Mouse (Mus musculus): ENCODE data around the gene Bcas3.

Bcas3 gene

DNA sequence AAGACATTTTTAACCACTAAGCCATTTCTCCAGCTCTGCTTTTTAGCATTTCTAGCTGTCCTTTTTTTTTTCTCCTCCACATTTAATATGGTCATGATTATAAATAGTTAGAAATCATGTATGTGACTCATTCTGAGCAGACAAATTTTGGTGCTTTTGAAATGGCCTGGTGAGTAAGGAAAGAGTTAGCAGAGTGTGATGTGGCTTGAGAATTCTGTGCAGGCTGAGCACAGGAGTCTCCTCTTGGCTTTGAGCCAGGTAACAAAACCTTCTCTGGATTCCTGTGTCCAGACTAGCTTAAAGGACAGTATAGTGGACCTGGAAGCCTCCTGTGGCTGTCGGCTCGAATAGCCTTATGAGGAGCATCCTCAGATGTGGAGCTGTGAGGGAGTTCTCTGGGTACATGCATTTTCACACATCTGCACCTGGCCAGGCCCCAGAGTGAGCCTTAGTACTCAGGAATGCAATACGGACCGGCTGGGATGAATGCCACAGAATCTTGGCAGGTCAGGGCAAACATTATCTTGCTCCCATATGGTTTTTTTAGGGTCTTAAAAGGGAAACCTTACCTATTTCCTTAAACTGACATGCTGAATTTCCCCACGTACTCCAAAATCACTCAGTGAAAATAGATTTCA lies 256.5 kb downstream of the Bcas3 start:
- no peak for DNase-seq (ENCODE audit: extremely low spot score, low read depth, low spot score)

DNA sequence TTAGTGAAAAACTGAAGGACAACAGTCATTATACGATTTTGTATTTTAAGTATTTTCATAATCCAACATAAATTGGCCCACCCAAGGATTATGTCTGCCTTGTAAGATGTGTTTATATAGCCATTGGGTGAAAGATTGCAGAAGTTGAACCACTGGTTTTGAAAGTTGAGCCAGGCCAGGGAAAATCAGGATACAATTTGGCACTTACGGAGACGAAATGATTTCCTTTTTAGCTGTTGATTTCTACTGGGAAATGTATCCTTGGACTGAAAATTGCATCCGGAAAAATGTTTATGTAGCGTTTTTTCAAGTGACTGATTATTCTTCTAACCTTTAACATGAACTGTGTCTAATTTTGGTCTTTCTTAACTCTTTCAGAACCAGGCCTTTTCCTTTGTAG lies 260.1 kb downstream of the Bcas3 start:
- DNase-seq (ENCODE audit: extremely low spot score, low read depth, low spot score) = no peak

DNA sequence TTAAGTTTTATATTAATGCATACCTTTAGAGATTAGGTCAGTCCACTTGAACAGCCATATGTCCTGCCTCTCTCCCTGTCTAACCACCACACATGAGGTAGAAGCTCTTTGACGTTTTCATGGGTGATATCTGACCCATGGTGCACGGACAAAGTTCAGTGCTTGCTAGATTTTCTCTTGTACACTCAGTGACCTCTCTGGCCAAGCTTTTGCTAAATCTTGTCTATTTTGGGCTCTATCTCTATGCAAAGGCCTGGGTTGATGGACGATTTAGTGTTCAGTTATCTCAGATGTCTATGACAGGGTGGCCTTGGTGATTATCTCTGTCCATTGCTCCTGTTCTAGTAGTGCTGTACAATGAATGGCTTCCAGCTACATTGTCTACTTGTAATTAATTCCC lies 260.6 kb downstream of the Bcas3 start:
- DNase-seq (ENCODE audit: extremely low spot score, low read depth, low spot score) = no peak

DNA sequence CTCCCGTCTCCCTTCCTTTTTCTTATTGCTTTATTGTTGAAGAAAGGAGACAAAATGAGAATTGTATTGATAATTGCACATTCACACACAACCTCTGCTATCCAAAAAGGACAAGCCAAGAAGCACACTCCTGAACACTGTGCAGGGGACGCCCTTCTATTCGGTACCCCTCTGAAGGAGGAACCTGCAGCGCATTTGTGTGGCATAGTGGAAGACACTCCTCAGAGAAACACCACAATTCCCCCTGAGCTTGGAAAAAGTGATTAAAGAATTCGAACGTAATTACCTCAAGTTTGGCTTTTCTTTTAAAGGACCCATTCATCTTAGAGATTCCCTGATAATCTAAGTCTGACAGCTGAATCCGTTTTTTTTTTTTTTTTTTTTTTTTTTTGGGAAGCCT lies 261.5 kb downstream of the Bcas3 start:
- no peak for DNase-seq (ENCODE audit: extremely low spot score, low read depth, low spot score)

DNA sequence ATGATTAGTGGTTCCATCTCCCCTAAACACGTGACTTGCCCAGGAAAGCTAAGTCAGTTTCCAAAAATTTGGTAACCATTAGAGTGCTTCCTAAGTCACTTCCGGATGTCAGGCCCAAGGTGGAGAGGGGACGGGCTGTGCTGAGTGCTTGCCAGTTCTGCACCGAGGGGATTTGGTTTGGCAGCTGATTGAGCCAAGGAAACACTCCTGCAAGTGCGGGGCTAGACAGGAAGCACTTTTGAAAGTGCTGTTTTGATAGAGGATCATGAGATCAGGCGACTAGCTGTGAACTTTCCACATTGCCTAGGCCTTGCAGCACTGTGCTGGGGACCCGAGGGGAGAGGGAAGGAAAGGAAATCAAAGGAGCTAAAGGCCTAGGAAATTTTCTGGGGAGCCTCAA lies 262.5 kb downstream of the Bcas3 start:
- no peak for DNase-seq (ENCODE audit: extremely low spot score, low read depth, low spot score)

DNA sequence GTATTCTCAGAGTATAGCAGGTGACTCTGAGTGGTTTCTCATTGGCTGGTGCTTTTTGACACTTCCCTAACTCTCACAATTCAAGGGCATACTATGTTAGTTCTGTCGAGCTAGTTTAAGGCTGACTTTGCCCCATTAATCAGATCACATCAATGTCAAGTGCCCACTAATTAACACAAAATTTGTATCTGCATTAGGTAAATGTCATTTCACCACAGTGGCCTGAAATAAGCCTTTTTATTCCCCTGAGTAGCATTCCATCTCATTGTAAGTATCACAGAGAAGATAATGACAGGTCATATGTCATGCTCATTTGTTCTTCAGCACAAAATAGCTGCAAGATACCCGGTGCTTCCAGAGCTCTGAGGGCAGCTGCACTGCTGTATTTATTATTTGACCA lies 268.5 kb downstream of the Bcas3 start:
- DNase-seq (ENCODE audit: extremely low spot score, low read depth, low spot score) = no peak

DNA sequence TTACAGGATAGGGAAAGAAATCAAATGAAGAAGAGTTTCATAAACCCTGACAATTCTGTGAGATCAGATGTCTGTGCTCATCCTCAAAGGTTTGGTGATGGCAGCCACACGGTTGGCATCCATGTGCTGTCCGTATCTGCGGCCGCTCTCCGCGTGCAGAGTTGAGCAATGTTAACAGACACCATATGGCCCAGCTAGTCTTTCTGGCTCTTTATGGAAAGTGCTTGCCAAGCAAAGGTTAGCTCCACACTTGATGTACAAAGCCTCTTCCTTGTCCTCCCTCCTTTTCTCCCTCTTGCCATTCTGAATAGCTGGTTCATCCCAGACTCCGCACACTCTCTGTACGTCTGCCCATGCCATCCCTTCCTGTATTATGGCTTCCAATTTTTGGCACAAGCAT lies 269.0 kb downstream of the Bcas3 start:
- DNase-seq (ENCODE audit: extremely low spot score, low read depth, low spot score) = no peak

DNA sequence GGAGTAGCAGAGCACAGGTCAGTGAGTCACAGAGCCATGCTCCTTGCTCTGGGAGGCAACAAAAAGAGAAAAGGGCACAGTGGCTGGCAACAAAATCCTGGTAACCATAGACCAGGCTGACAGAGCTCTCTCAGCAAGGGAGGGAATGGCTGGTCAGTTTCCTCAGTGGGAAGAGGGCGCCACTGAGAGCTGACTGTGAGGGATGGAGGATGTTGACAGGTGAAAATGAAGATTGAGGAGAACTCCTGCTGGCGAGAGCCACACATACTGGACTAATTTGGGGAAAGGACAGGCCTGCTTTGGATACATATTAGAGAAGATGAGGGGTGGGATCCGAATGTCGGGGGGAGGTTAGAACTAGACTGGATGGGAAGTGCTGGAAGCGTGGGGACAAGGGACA lies 272.2 kb downstream of the Bcas3 start:
- no peak for DNase-seq (ENCODE audit: extremely low spot score, low read depth, low spot score)

DNA sequence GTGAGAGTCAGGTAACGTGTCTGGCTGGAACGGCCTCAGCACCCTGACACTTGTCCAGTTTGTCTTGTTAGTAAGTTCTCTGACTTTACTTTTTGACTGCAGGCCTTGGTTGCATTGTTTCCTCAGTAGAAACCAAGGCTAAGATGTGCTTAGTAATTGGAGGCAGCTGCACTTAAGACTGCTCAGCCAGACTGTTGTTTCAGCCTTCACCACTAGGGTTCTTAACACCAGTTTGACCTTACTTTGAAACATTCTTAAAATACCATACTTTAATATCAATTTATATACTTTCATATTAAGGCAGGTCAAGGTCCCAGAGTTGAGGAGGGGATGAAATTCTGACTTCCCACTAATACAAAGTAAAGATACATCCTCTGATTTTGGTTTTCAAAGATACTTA lies 273.9 kb downstream of the Bcas3 start:
- no peak for DNase-seq (ENCODE audit: extremely low spot score, low read depth, low spot score)

DNA sequence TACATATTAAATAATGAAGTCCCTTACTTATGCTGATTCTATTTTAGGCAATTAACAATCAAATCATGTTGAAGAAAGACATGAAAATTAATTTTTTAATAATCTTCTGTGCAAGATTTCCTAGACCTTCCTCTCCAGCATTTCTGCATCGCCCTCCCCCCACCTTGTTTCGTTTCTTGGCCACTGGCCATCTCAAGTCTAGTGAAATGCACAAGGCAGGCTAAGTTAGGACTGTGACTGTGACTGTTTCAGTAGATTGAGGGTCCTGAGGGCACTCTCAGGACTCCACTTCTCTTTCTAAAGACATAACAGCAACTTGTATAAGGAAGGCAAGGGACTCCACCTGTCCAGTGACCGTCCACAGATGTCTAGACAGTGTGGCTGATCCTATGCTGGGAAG lies 274.4 kb downstream of the Bcas3 start:
- no peak for DNase-seq (ENCODE audit: extremely low spot score, low read depth, low spot score)

DNA sequence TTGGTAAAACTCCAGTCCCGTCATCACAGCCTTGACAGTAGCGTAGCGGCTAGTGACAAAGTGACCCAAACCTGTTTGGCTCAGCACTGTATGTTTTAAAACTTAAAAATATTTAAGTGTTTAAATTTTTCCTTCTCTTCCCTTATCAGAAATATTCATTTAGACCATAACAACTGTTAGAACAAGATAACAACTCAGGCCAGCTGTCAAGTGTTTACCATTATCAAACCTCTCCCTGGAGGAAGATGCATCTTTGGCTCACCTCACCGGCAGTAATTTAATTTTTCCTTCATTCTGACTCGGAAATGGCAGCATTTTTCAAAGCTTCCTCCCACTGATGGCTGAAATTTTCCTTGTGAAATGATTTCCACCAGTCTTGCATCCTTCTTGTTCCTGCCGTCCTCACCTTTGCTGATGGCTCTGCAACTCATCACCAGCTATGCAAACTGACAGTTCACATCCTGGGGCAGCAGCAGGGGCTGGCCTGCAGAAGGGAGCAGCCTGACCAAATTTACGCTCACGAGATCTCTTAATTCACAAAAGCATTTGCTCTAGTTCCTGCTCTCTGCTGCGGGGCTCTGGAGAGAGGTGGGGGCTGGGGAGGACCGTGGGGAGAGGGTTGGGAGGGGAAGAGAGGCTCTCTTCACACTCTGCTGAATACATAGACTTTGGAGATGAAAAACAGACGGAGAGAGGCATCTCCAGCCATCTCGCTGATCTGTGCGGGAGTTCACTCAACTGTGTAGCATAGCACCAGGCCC lies 275.5 kb downstream of the Bcas3 start:
- no peak for DNase-seq (ENCODE audit: extremely low spot score, low read depth, low spot score)

DNA sequence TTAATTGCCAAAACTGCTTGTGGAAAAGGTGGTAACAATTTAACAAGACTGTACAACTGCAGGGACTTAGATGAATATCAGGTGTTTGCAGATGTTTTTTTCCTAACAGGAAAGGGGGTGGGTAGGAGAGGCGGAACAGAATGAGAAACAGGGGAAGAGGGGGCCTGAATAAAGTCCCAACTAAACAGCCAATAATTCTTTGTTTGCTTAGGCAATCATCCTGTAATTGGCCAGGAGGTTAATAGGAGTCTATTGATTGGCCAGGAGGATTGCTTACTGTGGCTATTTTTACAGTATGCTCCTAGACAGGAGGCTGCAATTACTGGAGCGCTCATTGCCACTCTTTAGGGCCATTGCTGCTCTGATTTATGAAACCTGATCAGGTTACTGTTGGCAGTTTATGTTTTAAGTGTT lies 279.6 kb downstream of the Bcas3 start:
- no peak for DNase-seq (ENCODE audit: extremely low spot score, low read depth, low spot score)

DNA sequence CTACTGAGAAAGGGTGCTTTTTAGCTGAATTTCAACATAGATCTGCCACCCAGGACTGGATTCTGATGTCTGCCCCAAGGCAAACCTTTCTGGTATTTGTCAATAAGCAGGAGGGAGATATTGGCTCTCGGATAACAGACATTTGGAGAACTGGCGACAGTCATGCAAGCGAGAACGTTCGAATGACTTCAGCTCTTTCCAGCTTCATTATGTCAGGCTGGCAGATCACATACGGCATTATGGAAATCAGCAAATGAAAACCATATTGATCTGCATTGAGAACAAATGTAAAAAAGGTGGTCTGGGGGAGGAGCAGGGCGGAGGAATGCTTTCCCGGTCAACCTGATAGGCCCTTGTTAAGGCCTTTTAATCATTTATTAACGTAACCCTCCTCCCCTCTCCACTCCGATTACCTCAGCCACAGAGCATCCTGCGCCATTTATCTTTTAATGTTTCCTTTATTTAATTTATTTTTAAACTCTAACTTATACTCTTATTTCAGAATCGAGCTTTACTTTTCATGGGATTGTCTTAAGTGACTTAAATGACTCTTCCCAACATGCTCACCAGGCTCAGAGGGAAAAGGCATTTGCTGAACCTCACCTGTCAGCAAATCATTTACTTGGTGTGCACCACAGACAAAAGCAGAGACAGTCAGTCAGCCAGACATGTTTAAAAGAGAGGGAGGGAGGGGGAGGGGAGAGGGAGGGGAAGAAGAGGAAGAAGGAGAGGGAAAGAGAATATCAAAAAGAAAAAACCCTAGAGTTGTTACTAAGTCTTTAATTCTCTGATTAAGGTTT lies 285.9 kb downstream of the Bcas3 start:
- DNase-seq (ENCODE audit: extremely low spot score, low read depth, low spot score) = no peak

DNA sequence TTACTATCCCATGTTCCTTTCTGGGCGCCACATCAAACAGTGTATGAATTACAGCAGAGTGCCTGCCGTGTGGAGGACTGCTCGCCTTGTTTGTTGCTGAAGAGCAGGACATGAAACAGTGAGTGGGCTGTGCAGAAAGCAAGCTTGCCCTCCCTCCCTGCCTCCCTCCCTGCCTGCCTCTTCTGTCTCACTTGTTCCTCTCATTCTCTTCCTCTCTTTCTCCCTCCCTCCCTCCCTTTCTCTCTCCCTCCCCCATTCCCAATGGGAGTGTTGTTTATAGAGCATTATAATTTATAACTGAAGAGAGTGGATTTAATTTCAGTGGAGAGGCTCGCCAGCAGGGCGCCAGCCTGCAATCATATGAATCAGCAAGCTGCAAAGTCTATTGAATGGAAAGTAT lies 287.7 kb downstream of the Bcas3 start:
- DNase-seq (ENCODE audit: extremely low spot score, low read depth, low spot score) = no peak

DNA sequence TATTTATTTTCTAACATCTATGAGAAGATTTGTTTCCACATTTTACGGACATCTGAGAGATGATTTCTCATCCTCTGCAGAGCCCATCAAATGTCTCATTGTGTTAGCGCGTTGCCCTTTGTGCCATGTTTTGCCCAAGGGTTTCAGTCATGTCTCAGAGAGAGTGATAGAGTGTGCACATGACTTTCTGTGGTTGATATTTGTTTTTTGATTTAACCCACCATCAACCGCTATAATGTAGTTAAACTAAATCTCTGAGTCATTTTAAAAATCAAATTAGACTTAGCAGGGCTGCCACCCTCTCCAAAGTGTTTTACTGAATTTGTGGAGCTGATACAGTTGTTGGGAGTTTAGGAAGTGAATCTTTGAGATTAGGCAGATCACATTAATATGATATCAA lies 288.5 kb downstream of the Bcas3 start:
- no peak for DNase-seq (ENCODE audit: extremely low spot score, low read depth, low spot score)

DNA sequence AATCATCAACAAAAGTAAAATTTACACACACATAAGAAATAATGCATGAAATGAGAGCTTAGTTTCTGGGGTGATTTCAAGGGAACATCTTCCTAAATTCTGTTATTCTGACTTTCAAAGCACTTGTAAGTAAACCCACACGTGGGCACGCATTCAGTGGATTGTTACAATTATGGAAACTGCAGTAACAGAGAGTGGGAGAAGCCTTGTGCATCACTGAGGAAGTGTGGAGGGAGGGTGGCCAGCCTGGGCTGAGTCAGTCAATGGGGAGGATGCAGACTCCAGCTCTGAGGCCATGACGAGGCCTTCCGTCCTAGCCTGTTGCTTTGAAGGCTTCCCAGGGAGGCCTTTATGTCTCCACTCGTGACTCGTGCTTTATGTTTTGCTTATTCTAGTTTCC lies 289.6 kb downstream of the Bcas3 start:
- DNase-seq (ENCODE audit: extremely low spot score, low read depth, low spot score) = no peak

DNA sequence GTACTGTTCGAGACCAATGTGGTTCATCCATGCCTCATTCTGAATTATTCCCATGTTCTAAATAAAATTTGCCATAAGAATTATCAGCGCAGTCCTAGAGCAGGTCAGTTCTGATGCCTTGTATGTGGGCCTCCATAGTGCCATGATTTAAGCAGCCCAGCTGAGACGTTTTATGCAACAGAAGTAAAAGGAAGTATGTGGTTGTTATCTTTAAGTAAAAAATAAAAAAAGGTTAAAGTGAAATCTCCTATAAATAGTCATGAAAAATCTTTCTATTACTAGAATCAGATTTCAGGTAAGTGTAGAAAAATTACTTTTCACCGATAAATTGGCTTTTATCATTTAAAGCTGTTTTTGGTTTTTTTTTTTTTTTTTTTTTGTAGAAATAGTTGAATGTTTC lies 290.1 kb downstream of the Bcas3 start:
- DNase-seq (ENCODE audit: extremely low spot score, low read depth, low spot score) = no peak

DNA sequence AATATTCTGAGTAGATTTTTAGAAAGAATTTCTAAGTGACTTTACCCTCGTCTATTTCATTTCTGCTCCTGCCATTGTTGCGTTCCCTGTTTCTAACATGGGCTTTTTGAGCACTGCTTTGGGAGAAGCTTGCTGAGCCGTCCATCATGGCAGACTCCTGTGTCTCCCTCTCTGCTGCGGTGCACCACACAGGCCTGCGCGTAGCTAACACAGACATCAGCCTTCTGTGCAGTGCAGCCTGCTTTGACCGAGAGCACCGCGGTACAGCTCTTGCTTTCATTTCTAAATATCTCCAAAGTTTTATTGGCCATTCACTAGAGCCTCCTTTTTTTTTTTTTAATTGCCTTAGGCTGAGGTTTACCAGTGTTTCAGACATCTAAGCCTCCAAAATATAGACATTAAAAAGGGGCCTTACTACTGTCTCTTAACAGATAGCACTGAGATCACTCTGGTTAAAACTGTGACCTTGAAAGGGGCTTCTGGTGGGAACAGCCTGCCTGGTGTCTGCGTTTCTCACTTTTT lies 290.6 kb downstream of the Bcas3 start:
- no peak for DNase-seq (ENCODE audit: extremely low spot score, low read depth, low spot score)

DNA sequence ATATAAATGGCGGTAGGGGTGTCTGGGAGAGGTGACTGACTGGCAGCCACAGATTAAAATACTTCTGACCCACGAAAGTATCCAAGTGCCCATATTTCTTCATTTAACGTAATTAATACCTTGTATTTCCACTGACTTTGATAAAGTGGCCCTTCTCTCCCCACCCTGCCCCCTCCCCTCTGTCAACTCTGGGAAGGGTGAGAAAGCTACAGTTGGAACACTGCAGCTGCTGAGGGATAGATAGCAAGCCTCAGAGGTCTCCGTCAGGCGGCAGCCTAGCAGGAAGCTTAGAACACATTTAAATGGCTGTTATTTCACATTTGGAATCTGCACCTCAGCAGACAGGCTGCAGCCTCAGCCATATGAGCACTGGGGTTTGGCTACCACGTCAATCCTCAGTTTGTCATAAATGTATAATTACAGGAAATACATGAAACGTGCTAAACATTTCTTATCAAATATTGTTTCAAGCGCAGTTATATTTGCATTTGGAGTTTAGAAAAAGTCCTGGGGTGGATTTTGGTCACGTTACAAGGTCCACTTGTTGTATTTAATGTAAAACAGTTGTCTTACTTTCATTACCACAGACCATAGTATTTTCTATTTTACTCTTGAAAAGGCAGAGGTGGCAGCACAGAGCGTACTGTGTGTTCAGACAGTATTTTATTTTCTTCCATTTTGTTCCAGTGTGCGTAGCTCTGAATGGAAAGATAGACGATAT lies 291.2 kb downstream of the Bcas3 start:
- no peak for DNase-seq (ENCODE audit: extremely low spot score, low read depth, low spot score)

DNA sequence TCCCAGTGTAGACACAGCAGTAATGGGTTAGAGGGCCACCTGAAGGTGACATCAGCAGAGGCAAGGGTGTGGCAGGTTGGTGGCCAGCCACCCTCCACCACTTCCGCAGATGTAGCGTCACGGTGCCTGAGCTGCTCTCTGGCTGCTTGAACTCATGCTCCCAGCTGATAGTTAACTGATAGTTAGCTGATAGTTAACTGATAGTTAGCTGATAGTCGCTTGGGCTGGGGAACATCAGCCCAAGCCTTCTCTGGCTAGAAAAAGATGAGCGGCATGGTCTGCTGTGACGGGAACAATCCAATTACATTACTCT lies 291.7 kb downstream of the Bcas3 start:
- no peak for DNase-seq (ENCODE audit: extremely low spot score, low read depth, low spot score)

DNA sequence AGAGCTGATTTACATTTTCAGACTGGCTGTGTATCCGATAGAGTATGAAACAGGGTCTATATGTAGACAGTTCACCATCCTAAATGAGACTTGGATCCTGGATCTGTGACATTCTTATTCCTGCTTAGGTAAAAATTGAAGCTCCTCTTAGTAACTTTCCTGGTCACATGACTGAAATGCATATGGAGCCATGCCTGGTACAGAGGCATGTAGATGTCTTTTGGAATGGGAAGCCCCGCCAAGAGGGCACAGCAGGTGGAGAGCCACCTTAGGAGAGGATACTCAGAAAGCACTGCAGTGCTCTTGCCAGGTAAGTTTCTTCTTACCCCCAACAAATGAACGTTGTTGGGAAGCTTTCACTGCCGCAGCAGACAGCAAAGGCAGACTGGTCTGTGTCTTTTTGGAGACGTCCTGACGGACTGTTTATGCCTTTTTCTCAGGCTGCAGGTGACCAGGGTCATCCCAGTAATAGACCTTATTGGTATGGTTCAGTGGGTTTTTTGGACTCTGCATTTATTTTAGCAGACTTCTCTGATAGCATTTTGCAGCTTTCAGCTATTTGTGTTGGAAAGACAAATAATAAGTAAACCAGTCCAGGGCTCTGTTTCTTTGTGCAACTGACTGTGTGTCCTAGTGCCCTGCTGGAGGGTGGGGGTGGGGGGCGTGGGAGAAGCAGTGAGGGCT lies 292.3 kb downstream of the Bcas3 start:
- DNase-seq (ENCODE audit: extremely low spot score, low read depth, low spot score) = no peak

Data from hindlimb bud, embryonic 11.5 days (tissue).